Comparison of ENCODE assay signal across 14 mouse cellular contexts in genomic region chr1:136845341-136845740, GRCm38 (mm10).
"Had no signal": no experiment of that assay in that cellular context is flagged by ENCODE, and none has a peak within 500 bp of the region (broad histone marks: within the 10 kb centered on the region; RNA-seq: fewer than 3 reads in every experiment).

No protein-coding gene starts in this region.

- H3K9ac ChIP-seq: neural tube, embryonic 15.5 days; stomach, embryonic 15.5 days had no signal

- H3K27me3 ChIP-seq: neural tube, embryonic 15.5 days; stomach, embryonic 15.5 days had no signal

- H3K27ac ChIP-seq: neural tube, embryonic 15.5 days; stomach, embryonic 15.5 days; stomach, postnatal 0 days had no signal

- DNase-seq: right cerebral cortex, adult 18-20 months; right cerebral cortex, postnatal 14 days; right cerebral cortex, postnatal 25 days; right cerebral cortex, postnatal 4 days; spleen, adult 18-20 months; thymus, adult 18-20 months; thymus, adult 2 months; thymus, postnatal 14 days; thymus, postnatal 25 days; thymus, postnatal 36 days; thymus, postnatal 4 days had no signal

- H3K4me2 ChIP-seq: neural tube, embryonic 15.5 days; stomach, embryonic 15.5 days had no signal

- H3K9me3 ChIP-seq: neural tube, embryonic 15.5 days; stomach, embryonic 15.5 days had no signal

- H3K4me3 ChIP-seq: neural tube, embryonic 15.5 days; stomach, embryonic 15.5 days had no signal

- H3K4me1 ChIP-seq: neural tube, embryonic 15.5 days; stomach, embryonic 15.5 days had no signal

- H3K36me3 ChIP-seq: neural tube, embryonic 15.5 days; stomach, embryonic 15.5 days had no signal
